Mouse (Mus musculus) splenic B cell, adult 2 months (primary cell): Measurements from ENCODE around the gene Iqcf1.
"Not testable (repeated sequence)": the region's sequence is repeated elsewhere in the genome, so short reads cannot be mapped to it uniquely, and the experiment has no call there.

Source experiments
- DNase-seq: peaks from one replicate; pipeline ENCODE4 v3.0.0-alpha.2; 2011; ENCODE audit warnings: low read depth, low spot score
- H3K27me3 ChIP-seq: 2 replicates; pipeline ENCODE4 v1.6.1; 2012; ENCODE audit warnings: mild to moderate bottlenecking, low read length, moderate library complexity, mixed read lengths; ENCODE audit not compliant: control insufficient read depth, poor library complexity, insufficient read depth, severe bottlenecking
- H3K36me3 ChIP-seq: 2 replicates; pipeline ENCODE4 v1.6.1; 2012; ENCODE audit warnings: mild to moderate bottlenecking, low read length, moderate library complexity, mixed read lengths; ENCODE audit not compliant: control insufficient read depth, poor library complexity, insufficient read depth, severe bottlenecking

Iqcf1 gene

DNA sequence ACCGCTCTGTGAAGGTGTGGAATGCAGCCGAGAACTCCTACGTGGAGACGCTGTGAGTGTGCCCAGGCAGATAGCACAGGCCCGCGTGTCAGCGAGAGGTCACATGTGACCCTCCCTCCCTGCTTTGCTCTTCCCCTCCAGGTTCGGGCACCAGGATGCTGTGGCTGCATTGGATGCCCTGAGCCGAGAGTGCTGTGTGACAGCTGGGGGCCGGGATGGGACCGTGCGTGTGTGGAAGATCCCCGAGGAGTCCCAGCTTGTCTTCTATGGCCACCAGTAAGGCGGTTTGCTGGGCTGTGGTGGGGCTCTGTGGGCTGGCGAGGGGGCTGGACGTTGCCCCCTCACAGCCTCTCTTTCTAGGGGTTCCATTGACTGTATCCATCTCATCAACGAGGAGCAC is 16.2 kb upstream of the Iqcf1 start:
- H3K27me3 ChIP-seq = no peaks in the 10 kb centered on the region
- DNase-seq = no peak

DNA sequence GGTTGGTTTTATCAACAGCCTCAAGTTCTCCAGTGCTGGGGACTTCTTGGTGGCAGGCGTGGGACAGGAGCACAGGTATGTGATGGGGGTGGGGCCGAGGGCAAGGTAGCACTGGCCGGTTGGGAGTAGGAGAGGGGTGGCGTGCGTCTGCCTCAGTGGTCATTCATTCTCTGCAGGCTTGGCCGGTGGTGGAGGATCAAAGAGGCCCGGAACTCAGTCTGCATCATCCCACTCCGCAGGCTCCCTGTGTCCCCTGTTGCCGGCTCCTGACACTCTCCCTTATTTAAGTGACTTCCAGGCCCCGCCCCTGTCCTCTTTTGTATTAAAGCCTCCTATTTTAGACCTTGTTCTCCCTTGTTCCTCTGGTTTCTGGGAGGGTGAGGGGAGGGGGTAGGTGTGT is 14.7 kb upstream of the Iqcf1 start:
- DNase-seq = no peak
- H3K36me3 ChIP-seq = peaks cover 17% of the 10 kb centered on the region

More for the DNA sequence above, 16.2 kb upstream of the Iqcf1 start:
- peaks cover 17% of the 10 kb centered on the region for H3K36me3 ChIP-seq

DNA sequence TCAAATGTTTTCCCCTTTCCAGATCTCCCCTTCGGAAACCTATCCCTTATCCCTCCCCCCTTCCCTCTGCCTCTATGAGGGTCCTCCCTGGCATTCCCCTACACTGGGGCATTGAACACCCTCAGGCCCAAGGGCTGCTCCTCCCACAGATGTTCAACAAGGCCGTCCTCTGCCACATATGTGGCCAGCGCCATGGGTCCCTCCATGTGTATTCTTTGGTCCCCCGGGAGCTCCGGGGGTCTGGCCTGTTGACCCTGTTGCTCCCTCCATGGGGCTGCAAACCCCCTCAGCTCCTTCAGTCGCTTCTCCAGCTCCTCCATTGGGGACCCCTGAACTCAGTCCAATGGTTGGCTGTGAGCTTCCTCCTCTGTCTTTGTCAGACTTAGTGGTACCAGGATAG is 12.2 kb upstream of the Iqcf1 start:
- H3K36me3 ChIP-seq = peaks cover 17% of the 10 kb centered on the region
- H3K27me3 ChIP-seq, DNase-seq: not testable (repeated sequence)

More for the DNA sequence above, 14.7 kb upstream of the Iqcf1 start:
- H3K27me3 ChIP-seq = no peaks in the 10 kb centered on the region

DNA sequence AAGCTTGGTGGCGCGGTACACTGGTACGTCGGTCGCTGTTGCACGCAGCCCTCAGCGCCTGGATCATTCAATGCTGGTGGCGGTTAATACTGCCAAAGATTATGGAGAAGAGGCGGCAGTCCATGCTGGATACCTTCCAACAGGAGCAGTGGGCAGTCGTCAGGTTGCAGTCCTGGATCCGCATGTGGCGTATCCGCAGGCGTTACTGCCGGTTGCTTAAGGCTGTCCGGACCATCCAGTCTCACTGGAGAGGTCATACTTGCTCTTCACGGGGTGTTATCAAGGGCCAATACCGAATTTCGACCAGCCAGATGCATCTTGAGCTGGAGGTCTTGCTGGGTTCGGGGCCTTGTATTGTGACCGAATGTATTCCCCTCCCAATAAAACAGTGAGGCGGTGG is 2.1 kb downstream of the Iqcf1 start:
- Histone ChIP-seq H3K27me3 (no peaks in the 10 kb centered on the region), H3K36me3 (no peaks in the 10 kb centered on the region)
- no peak for DNase-seq

DNA sequence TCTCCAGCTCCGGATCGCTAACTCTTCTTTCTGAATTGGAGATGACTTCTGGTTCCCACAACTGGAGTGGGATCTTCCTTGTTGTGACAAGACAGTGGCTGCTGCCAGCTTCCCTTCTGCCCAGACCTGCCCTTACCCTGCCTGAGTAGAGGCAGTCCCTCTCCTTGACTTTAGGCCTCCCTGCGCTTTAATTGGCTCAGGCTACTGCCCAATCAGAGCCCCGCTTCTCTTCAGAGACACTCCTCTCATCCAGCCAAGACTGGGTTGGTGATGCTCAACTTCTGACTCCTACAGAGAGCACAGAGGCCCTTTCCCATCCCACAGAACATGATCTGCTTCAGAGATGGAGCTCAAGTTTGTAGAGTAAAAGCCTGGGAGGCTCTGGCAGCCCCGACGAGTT is 4.5 kb downstream of the Iqcf1 start:
- Histone ChIP-seq H3K27me3 (no peaks in the 10 kb centered on the region), H3K36me3 (no peaks in the 10 kb centered on the region)
- no peak for DNase-seq

DNA sequence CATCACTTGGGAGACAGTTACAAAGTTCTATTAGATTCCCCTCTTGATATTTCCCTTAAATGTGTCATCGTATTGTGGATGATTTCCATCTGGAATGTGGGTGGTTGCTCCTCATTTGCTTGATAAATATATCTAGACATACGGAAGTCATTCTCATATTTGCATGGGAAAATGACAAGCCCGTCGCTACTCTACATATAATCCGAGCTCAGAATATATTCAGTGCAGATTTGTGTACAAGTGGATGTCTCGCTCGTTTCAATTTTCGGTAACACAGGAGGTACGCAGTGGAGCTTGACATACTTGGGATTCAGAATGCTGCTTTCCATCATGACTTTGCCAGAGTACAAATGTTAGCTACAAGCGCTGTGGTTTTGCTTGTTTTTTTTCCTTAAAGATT is 9.6 kb downstream of the Iqcf1 start:
- no peak for DNase-seq
- no peaks in the 10 kb centered on the region for H3K27me3 ChIP-seq
- no peaks in the 10 kb centered on the region for H3K36me3 ChIP-seq

DNA sequence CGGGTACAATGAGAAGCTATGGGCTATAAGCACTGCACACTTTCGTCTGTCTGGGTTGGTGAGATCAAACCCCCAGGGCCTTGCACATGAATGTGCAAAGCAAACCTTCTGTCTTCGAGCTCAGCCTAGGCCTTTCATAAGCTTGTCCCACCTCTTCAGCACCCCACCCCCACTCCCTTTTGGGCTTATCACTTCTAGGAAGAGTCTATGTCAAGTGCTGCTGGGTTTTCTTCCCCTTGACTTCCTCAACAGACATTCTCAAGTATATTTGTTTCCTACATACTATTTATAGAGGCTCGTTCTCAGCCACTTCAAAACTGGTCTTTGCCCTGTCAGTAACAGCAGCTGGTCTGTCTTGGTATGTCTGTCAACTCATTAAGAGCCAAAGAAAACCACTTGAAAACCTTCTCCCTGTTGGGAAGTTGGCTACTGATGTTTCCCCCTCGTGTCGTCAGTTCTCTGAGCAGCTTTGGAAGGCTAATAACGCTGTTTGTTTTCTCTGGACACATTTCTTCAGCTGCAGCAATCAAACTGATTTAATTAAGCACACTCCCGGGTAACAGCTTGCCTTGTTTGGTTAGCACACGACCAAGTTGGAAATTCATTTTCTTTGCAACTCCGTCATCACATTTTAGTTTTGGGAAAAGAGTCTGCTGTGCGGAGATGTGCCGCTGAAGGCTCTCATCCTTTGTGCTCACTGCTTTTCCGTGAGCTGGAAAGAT is 13.1 kb downstream of the Iqcf1 start:
- no peak for DNase-seq
- Histone ChIP-seq H3K36me3 (no peaks in the 10 kb centered on the region), H3K27me3 (no peaks in the 10 kb centered on the region)

DNA sequence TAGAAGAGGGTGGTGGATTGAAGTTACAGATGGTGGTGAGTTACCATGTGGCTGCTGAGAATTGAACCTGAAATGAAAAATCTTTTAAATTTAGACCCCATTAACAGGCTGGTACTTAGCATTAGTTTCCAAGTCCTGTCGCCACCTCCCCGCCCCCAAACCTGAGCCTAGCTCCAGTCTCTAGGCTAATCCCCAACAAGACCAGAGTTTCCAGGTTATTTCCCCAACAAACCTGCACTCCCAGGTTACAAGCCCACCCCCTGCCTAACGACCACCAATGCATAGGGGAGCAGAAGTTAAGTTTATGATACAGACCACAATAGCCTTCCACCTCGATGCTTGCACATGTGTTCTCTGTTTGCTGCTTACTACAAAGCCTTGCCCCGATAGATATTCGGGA is 13.8 kb downstream of the Iqcf1 start:
- H3K27me3 ChIP-seq = no peaks in the 10 kb centered on the region
- H3K36me3 ChIP-seq = no peaks in the 10 kb centered on the region
- no peak for DNase-seq

DNA sequence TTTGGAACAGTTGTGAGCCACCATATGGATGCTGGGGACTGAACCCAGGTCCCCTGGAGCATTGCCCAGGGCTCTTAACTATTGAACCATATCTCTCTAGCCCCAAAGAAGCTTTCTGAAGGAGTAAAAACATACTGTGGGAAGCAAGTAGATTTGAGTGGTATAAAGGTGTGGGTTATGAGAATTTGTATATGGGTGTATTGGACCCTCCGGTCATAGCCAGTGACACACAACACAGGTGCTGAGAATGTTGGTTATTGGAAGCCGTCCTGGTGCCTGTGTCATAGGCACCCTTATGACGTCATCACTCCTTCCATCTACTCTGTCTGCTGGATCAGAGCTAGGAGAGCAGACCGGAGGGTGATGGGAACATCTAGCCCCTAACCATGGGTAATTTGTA is 14.5 kb downstream of the Iqcf1 start, which contains the start of gene Iqcf5:
TSS of gene Iqcf5 (plus strand) at position 301 of the 400 bp plus-strand sequence.
- H3K36me3 ChIP-seq = no peaks in the 10 kb centered on the region
- H3K27me3 ChIP-seq = no peaks in the 10 kb centered on the region
- DNase-seq = no peak

DNA sequence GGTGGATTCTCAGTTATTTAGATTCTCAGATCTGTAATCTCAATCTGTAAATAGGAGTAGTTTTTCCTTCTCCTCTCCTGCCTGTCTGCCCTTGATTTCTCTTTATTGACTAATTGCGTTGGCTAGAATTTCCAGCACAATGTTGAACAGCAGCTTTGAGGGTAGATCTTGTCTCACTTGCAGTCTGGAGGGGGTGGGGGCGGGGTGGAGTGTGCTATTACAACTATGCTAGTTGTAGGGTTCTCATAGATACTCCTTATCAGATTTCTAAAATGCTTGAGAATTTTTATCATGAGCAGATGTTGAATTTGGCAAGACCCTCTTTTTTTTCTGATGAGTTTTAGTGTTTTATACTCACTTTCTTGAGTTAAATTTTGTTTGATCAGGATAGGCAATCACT is 19.7 kb downstream of the Iqcf1 start:
- no peak for DNase-seq
- Histone ChIP-seq H3K36me3 (no peaks in the 10 kb centered on the region), H3K27me3 (no peaks in the 10 kb centered on the region)

DNA sequence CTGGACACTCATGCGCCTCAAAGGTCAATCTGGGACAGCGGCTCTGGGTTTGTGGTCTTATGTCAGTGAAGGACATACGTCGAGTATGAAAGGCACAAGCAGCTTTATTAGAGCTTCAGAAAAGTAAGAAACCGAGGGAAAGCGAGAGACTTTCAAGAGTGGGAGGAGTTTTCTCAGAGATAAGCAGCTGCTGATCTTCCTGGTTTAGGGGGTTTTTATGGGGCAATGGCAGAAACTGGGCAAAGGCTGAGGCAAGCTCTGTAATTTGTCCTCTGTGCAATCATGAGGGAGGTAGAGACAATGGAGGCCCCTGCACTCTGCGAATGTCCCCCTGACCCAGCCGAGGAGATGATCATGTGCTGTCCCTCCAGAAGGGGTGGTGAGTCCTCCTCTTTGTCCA is 20.1 kb downstream of the Iqcf1 start:
- H3K27me3 ChIP-seq = no peaks in the 10 kb centered on the region
- no peak for DNase-seq
- no peaks in the 10 kb centered on the region for H3K36me3 ChIP-seq

DNA sequence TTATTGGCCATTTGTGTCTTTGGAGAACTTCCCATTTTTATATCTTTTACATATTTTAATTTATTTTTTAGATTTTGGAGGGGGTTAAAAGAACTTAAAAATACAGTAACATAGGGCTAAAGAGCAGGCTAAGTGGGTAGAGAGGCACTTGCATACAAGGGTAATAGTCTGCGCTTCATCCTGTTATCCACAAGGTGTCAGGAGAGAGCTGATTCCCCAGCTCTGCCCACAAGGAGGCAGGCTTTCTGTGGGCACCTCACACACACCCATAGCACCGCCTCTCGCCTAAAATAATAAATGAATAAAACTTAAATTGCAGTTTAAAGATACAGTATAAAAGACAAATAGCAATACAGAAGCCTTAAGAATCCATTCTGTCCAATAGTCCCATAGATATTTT is 32.1 kb downstream of the Iqcf1 start:
- Histone ChIP-seq H3K36me3 (no peaks in the 10 kb centered on the region), H3K27me3 (no peaks in the 10 kb centered on the region)
- peak; percentile 66 for DNase-seq

DNA sequence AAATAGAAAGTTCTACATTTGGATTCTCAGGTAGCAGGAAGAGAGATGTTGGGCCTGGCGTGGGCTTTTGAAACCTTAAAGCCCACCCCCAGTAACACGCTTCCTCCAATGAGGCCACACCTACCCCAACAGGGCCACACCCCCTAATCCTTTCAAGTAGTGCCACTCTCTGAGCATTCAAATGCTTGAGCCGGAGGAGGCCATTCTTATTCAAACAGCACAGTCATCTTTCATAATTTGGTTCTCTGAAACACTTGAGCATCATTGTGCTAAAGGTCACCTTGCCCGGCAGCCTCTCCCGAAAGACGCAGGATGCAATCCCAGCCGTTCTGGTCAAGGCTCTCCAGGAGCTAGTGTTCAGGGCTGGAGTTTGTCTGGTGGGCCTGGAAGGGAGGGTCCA is 34.5 kb downstream of the Iqcf1 start:
- no peaks in the 10 kb centered on the region for H3K36me3 ChIP-seq
- no peaks in the 10 kb centered on the region for H3K27me3 ChIP-seq
- no peak for DNase-seq

DNA sequence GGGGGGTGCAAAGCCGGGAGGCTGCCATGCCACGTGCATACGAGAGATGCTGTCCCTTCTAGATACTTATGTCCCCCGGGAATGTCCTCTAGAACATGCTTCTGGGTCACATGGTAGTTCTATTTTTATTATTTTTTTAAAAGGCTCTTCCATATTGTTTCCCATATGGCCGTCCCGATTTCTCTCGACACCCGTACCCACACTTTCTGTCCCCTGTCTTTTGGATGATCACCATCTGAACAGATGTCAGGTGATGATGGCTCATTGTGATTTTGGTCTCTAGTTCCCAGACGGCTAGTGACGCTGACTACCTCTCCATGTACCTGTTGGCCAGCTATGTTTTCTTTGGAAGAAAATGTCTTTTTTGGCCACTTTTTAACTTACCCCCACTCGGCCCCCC is 35.2 kb downstream of the Iqcf1 start:
- no peak for DNase-seq
- no peaks in the 10 kb centered on the region for H3K36me3 ChIP-seq
- no peaks in the 10 kb centered on the region; the same call in 1 of the 2 replicates for H3K27me3 ChIP-seq
